Mouse (Mus musculus): ENCODE measurements around the gene Epha8. TPM values are rescaled to one million over a fixed set of nuclear protein-coding genes. Genes with fewer than 3 reads are reported as not detected.

Epha8 gene
- polyA plus RNA-seq, 1 experiment, result 0.38 TPM

GRCm38 (mm10) chr4:136904767-136905539, 51.7 kb downstream of the Epha8 start:
- no peaks in the 10 kb centered on the region for H3K4me1 ChIP-seq (replicated peaks; ENCODE audit: control insufficient read depth, insufficient read depth, low read length)
- H3K27me3 ChIP-seq (ENCODE audit: control insufficient read depth, insufficient read depth, low read length), result peaks cover 6% of the 10 kb centered on the region
- TF ChIP-seq POLR2A (IDR thresholded peaks at IDR 0.05; ENCODE audit: control insufficient read depth, extremely low read depth, insufficient read depth, low read length, poor library complexity) (no peak), CTCF (IDR thresholded peaks at IDR 0.05; ENCODE audit: borderline replicate concordance, control insufficient read depth, extremely low read depth, insufficient read depth, low read length, poor library complexity) (no peak)
- H3K27ac ChIP-seq (ENCODE audit: control insufficient read depth, insufficient read depth, low read length), result no peak overlapping the region
- H3K4me3 ChIP-seq (ENCODE audit: control insufficient read depth, insufficient read depth, low read length), result no peak overlapping the region
- DNase-seq, result no peak
- H3K36me3 ChIP-seq (ENCODE audit: control insufficient read depth, insufficient read depth, low read length), result no peaks in the 10 kb centered on the region
- 6% methylated on average over 23 of the region's 23 CpGs for WGBS

DNA sequence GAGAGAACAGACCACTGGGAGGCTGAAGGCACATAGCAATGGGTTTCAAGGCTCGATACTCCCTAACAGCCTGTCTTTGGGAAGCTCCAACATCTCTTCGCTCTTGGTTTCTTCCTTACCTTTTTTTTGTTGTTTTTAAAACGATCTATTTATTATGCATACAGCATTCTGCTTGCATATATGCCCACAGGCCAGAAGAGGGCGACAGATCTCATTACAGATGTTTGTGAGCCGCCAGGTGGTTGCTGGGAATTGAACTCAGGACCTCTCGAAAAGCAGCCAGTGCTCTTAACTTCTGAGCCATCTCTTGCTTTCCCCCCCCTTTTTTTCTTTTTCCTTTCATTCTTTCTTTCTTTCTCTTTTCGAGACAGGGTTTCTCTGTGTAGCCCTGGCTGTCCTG, 57.5 kb downstream of the Epha8 start:
- TF ChIP-seq CTCF (IDR thresholded peaks at IDR 0.05; ENCODE audit: borderline replicate concordance, control insufficient read depth, extremely low read depth, insufficient read depth, low read length, poor library complexity), result no peak
- no peaks in the 10 kb centered on the region for H3K36me3 ChIP-seq (ENCODE audit: control insufficient read depth, insufficient read depth, low read length)
- H3K27me3 ChIP-seq (ENCODE audit: control insufficient read depth, insufficient read depth, low read length), result no peaks in the 10 kb centered on the region
- no peak for DNase-seq
- no peak overlapping the region for H3K27ac ChIP-seq (ENCODE audit: control insufficient read depth, insufficient read depth, low read length)
- H3K4me1 ChIP-seq (replicated peaks; ENCODE audit: control insufficient read depth, insufficient read depth, low read length), result no peaks in the 10 kb centered on the region
- H3K4me3 ChIP-seq (ENCODE audit: control insufficient read depth, insufficient read depth, low read length), result no peak overlapping the region
- WGBS, result 66% methylated on average over 7 of the region's 7 CpGs

GRCm38 (mm10) chr4:136898637-136899036, 58.0 kb downstream of the Epha8 start, which contains the start of gene C1qa:
Gene C1qa, minus strand, starts transcription at chr4:136898803.
- no peak within 1 kb of the TSS for H3K27ac ChIP-seq (ENCODE audit: control insufficient read depth, insufficient read depth, low read length)
- DNase-seq, result no peak
- no peaks in the 10 kb centered on the region for H3K27me3 ChIP-seq (ENCODE audit: control insufficient read depth, insufficient read depth, low read length)
- H3K36me3 ChIP-seq (ENCODE audit: control insufficient read depth, insufficient read depth, low read length), result no peaks in the 10 kb centered on the region
- 76% methylated on average over 9 of the region's 9 CpGs for WGBS
- H3K4me3 ChIP-seq (ENCODE audit: control insufficient read depth, insufficient read depth, low read length), result no peak within 1 kb of the TSS
- TF ChIP-seq POLR2A (IDR thresholded peaks at IDR 0.05; ENCODE audit: control insufficient read depth, extremely low read depth, insufficient read depth, low read length, poor library complexity), result no peak
- no peak for TF ChIP-seq CTCF (IDR thresholded peaks at IDR 0.05; ENCODE audit: borderline replicate concordance, control insufficient read depth, extremely low read depth, insufficient read depth, low read length, poor library complexity)
- H3K4me1 ChIP-seq (replicated peaks; ENCODE audit: control insufficient read depth, insufficient read depth, low read length), result no peaks in the 10 kb centered on the region

GRCm38 (mm10) chr4:136898084-136898598, 58.5 kb downstream of the Epha8 start:
- DNase-seq, result no peak
- WGBS, result 76% methylated on average over 9 of the region's 9 CpGs
- no peak for TF ChIP-seq CTCF (IDR thresholded peaks at IDR 0.05; ENCODE audit: borderline replicate concordance, control insufficient read depth, extremely low read depth, insufficient read depth, low read length, poor library complexity)
- TF ChIP-seq POLR2A (IDR thresholded peaks at IDR 0.05; ENCODE audit: control insufficient read depth, extremely low read depth, insufficient read depth, low read length, poor library complexity), result no peak

DNA sequence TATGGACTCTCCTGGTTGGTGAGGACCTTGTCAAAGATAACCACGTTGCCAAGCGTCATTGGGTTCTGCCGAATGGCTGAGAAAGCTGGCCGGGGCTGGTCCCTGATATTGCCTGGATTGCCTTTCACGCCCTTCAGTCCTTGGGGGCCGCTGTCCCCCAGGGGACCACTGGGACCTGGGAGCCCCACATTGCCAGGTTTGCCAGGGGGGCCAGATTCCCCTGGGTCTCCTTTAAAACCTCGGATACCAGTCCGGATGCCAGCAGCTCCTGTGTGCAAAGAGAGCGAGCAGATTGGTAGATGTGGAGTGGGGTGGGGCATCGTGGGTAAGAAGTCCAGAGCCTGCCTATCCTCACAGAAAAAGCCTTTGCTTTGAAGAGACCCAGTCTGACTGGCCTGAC, 60.2 kb downstream of the Epha8 start:
- 27% methylated on average over 10 of the region's 10 CpGs for WGBS
- no peak overlapping the region for H3K4me3 ChIP-seq (ENCODE audit: control insufficient read depth, insufficient read depth, low read length)

More at GRCm38 (mm10) chr4:136898084-136898598, 58.5 kb downstream of the Epha8 start:
- Histone ChIP-seq H3K4me3 (ENCODE audit: control insufficient read depth, insufficient read depth, low read length) (no peak overlapping the region), H3K36me3 (ENCODE audit: control insufficient read depth, insufficient read depth, low read length) (no peaks in the 10 kb centered on the region), H3K27ac (ENCODE audit: control insufficient read depth, insufficient read depth, low read length) (no peak overlapping the region), H3K4me1 (replicated peaks; ENCODE audit: control insufficient read depth, insufficient read depth, low read length) (no peaks in the 10 kb centered on the region), H3K27me3 (ENCODE audit: control insufficient read depth, insufficient read depth, low read length) (no peaks in the 10 kb centered on the region)

GRCm38 (mm10) chr4:136895861-136896260, 60.8 kb downstream of the Epha8 start:
- Histone ChIP-seq H3K4me1 (replicated peaks; ENCODE audit: control insufficient read depth, insufficient read depth, low read length) (no peaks in the 10 kb centered on the region), H3K4me3 (ENCODE audit: control insufficient read depth, insufficient read depth, low read length) (no peak overlapping the region), H3K36me3 (ENCODE audit: control insufficient read depth, insufficient read depth, low read length) (no peaks in the 10 kb centered on the region), H3K27ac (ENCODE audit: control insufficient read depth, insufficient read depth, low read length) (no peak overlapping the region), H3K27me3 (ENCODE audit: control insufficient read depth, insufficient read depth, low read length) (no peaks in the 10 kb centered on the region)
- 17% methylated on average over 15 of the region's 15 CpGs for WGBS
- no peak for DNase-seq
- TF ChIP-seq CTCF (IDR thresholded peaks at IDR 0.05; ENCODE audit: borderline replicate concordance, control insufficient read depth, extremely low read depth, insufficient read depth, low read length, poor library complexity), result no peak
- no peak for TF ChIP-seq POLR2A (IDR thresholded peaks at IDR 0.05; ENCODE audit: control insufficient read depth, extremely low read depth, insufficient read depth, low read length, poor library complexity)

More for the DNA sequence above, 60.2 kb downstream of the Epha8 start:
- H3K4me1 ChIP-seq (replicated peaks; ENCODE audit: control insufficient read depth, insufficient read depth, low read length), result no peaks in the 10 kb centered on the region
- no peak for TF ChIP-seq CTCF (IDR thresholded peaks at IDR 0.05; ENCODE audit: borderline replicate concordance, control insufficient read depth, extremely low read depth, insufficient read depth, low read length, poor library complexity)
- no peak for TF ChIP-seq POLR2A (IDR thresholded peaks at IDR 0.05; ENCODE audit: control insufficient read depth, extremely low read depth, insufficient read depth, low read length, poor library complexity)
- no peaks in the 10 kb centered on the region for H3K27me3 ChIP-seq (ENCODE audit: control insufficient read depth, insufficient read depth, low read length)
- no peak for DNase-seq
- no peaks in the 10 kb centered on the region for H3K36me3 ChIP-seq (ENCODE audit: control insufficient read depth, insufficient read depth, low read length)
- no peak overlapping the region for H3K27ac ChIP-seq (ENCODE audit: control insufficient read depth, insufficient read depth, low read length)

Measured in thymus, adult 2 months (tissue).